Mouse (Mus musculus) lung, postnatal 0 days (tissue): ENCODE data around the gene Cep295. TPM values are rescaled to one million over a fixed set of nuclear protein-coding genes. Genes with fewer than 3 reads are reported as not detected.

ENCODE experiments used
- ATAC-seq: fragments of 200-750 bp; cut with Nextera tagmentation; 2 replicates; pipeline ENCODE4 v1.8.0; 2017; ENCODE audit warnings: moderate library complexity
- DNase-seq: peaks from one replicate; pipeline ENCODE4 v3.0.0-alpha.2; 2016; ENCODE audit warnings: low spot score
- H3K27ac ChIP-seq: fragments of 300-500 bp; sonication (generic); 2 replicates; pipeline ENCODE4 v1.5.1; 2014; ENCODE audit warnings: antibody characterized with exemption, mild to moderate bottlenecking, low read length, mixed read lengths
- H3K27me3 ChIP-seq: fragments of 300-500 bp; sonication (generic); replicated peaks from 2 replicates; pipeline ENCODE4 v1.6.1; 2014; ENCODE audit warnings: low read length, mixed read lengths; ENCODE audit not compliant: insufficient read depth
- H3K36me3 ChIP-seq: fragments of 300-500 bp; sonication (generic); 2 replicates; pipeline ENCODE4 v1.6.1; 2014; ENCODE audit warnings: low read length, mixed read lengths; ENCODE audit not compliant: insufficient read depth
- H3K4me1 ChIP-seq: fragments of 300-500 bp; sonication (generic); 2 replicates; pipeline ENCODE4 v1.6.1; 2014; ENCODE audit warnings: antibody characterized with exemption, low read depth, low read length, mixed read lengths; ENCODE audit not compliant: insufficient read depth
- H3K4me2 ChIP-seq: fragments of 300-500 bp; sonication (generic); replicated peaks from 2 replicates; pipeline ENCODE4 v1.6.1; 2014; ENCODE audit warnings: low read depth, mild to moderate bottlenecking, low read length, moderate library complexity, mixed read lengths
- H3K4me3 ChIP-seq: fragments of 300-500 bp; sonication (generic); 2 replicates; pipeline ENCODE4 v1.5.1; 2014; ENCODE audit warnings: low read depth, low read length
- H3K9ac ChIP-seq: fragments of 300-500 bp; sonication (generic); replicated peaks from 2 replicates; pipeline ENCODE4 v1.6.1; 2014; ENCODE audit warnings: low read depth, mild to moderate bottlenecking
- H3K9me3 ChIP-seq: fragments of 300-500 bp; sonication (generic); 2 replicates; pipeline ENCODE4 v1.6.1; 2016; ENCODE audit warnings: low read length, mixed read lengths
- CTCF ChIP-seq: IDR thresholded peaks from 2 replicates; pipeline ENCODE4 v1.5.1; 2016; ENCODE audit warnings: antibody characterized with exemption, mild to moderate bottlenecking
- EP300 ChIP-seq: IDR thresholded peaks from 2 replicates; pipeline ENCODE4 v1.6.1; 2016; ENCODE audit warnings: antibody characterized with exemption, mild to moderate bottlenecking, control low read depth
- WGBS: fragments of 180-500 bp; shearing (Covaris S2); extraction: QIAGEN DNeasy Blood & Tissue Kit; methylation state at CpG from one replicate; pipeline ENCODE4 v1.1.7; 2014; 5-methylcytosine and 5-hydroxymethylcytosine counted together
- polyA plus RNA-seq: library from polyadenylated mRNA; unstranded; fragments of >200 nt; fragmentation: Nextera tagmentation; extraction: Ambion mirVana; gene quantifications from 2 replicates; pipeline ENCODE4 v1.2.1, GENCODE M21; 2015

Gene Cep295
- polyA plus RNA-seq, 1 experiment from 2014 or later = 5.5 TPM

DNA sequence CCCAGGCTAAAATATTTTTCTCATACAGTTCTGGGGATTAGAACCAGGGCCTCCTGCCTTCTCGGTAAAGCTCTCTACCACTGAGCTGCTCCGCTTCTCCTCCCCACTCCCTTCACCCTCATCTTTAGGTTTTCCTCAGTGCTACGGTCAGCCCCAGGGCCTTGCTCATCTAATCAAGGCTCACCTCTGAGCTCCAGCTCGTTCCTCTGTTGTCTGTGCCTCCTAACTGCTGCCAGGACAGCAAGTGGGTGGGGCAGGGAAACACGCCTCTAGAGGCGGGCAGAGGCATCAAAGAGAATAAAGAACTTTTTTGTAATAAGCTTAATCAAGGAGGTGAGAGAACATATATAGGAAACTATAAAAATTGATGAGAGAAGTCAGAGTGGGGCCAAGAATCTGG, 69.7 kb downstream of the Cep295 start:
- TF ChIP-seq EP300 (no peak), CTCF (no peak)
- Histone ChIP-seq H3K9ac (no peak overlapping the region), H3K4me2 (no peak overlapping the region), H3K27ac (no peak overlapping the region), H3K9me3 (no peaks in the 10 kb centered on the region), H3K27me3 (no peaks in the 10 kb centered on the region), H3K4me1 (no peaks in the 10 kb centered on the region), H3K36me3 (peaks cover 10% of the 10 kb centered on the region; the same call in 1 of the 2 replicates), H3K4me3 (no peak overlapping the region)
- ATAC-seq = no peak
- 72% methylated on average over 6 of the region's 6 CpGs for WGBS
- no peak for DNase-seq

DNA sequence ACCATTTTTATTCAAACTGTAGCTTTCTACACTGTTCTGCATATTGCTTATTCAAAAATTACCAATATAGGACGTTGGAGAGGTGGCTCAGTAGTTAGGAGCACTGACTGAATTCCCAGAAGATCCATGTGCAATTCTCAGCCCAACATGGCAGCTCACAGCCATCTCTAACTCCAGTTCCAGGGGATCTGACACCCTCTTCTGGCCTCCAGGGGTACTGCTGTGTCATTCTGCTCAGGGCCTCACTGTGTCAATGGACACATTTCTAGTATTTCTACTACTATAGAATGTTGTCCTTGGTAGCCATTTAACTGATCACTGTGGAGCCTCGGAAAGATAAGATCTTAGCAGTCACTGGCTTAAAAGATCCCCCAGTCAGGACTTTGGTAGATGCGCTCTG, 72.1 kb downstream of the Cep295 start:
- no peak overlapping the region for H3K4me2 ChIP-seq
- TF ChIP-seq EP300 (no peak), CTCF (peak; percentile 57)
- no peaks in the 10 kb centered on the region for H3K27me3 ChIP-seq
- no peak overlapping the region for H3K27ac ChIP-seq
- WGBS = 68% methylated on average over 3 of the region's 3 CpGs
- ATAC-seq (no peak), DNase-seq (no peak)
- peaks cover 7% of the 10 kb centered on the region; the same call in 1 of the 2 replicates for H3K4me1 ChIP-seq
- no peak overlapping the region for H3K4me3 ChIP-seq
- peaks cover 8% of the 10 kb centered on the region; the same call in 1 of the 2 replicates for H3K36me3 ChIP-seq
- no peak overlapping the region for H3K9ac ChIP-seq
- H3K9me3 ChIP-seq = no peaks in the 10 kb centered on the region

- DNase-seq = peak; percentile 16
- peak overlapping the region; percentile 35; the same call in 1 of the 2 replicates for H3K9ac ChIP-seq
- H3K4me1 ChIP-seq = peaks cover 8% of the 10 kb centered on the region; the same call in 1 of the 2 replicates
- peak overlapping the region; percentile 58 for H3K27ac ChIP-seq
- H3K4me2 ChIP-seq = peak overlapping the region; percentile 80
- no peaks in the 10 kb centered on the region for H3K27me3 ChIP-seq
- no peaks in the 10 kb centered on the region for H3K9me3 ChIP-seq
- H3K36me3 ChIP-seq = no peaks in the 10 kb centered on the region
- WGBS = 39% methylated on average over 5 of the region's 5 CpGs
- peak overlapping the region; percentile 85 for H3K4me3 ChIP-seq
- ATAC-seq = no peak
- TF ChIP-seq CTCF (no peak), EP300 (no peak)
Measured at GRCm38 (mm10) chr9:15280491-15280879, 77.1 kb downstream of the Cep295 start.

GRCm38 (mm10) chr9:15279649-15280490, 77.7 kb downstream of the Cep295 start, which contains the start of gene Med17:
TSS of gene Med17 (minus strand) at chr9:15279931.
- ATAC-seq (peak; percentile 99), DNase-seq (peak; percentile 98)
- Histone ChIP-seq H3K27ac (peak within 1 kb of the TSS; percentile 91), H3K36me3 (peaks cover 2% of the 10 kb centered on the region), H3K27me3 (no peaks in the 10 kb centered on the region), H3K4me2 (peak within 1 kb of the TSS; percentile 80), H3K9me3 (no peaks in the 10 kb centered on the region), H3K4me3 (peak within 1 kb of the TSS; percentile 85), H3K9ac (peak within 1 kb of the TSS; percentile 95), H3K4me1 (peaks cover 8% of the 10 kb centered on the region; the same call in 1 of the 2 replicates)
- TF ChIP-seq CTCF (0 out of 2 replicates have a peak, but pooled peaks have one; percentile 10), EP300 (no peak)
- under 1% methylated on average over 57 of the region's 57 CpGs for WGBS

DNA sequence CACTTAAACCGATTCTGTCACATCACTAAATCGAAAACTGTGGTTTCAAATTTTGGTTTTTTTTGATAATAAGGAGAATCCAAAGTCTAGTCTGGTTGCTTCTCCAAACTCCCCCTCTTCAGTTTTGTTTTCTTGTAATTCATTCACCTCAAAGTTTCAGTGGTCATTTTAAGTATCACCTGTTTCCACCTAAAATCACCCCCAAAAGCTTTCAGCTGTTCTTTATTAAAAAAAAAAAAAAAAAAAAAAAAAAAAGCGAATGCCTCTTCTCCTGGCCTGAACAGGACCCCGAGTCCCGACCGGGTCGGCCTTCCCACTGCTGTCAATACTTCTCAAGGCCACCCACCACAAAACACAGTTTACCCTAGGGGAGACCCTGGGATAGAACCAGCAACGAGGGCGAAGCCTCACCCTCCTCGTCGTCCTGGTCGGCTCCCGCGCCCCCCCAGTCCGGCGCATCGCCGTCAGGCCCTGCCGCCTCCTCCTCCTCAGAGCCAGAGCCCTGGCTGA, 78.4 kb downstream of the Cep295 start:
- Histone ChIP-seq H3K27me3 (no peaks in the 10 kb centered on the region), H3K9me3 (no peaks in the 10 kb centered on the region), H3K27ac (peak overlapping the region; percentile 91), H3K4me1 (peaks cover 8% of the 10 kb centered on the region; the same call in 1 of the 2 replicates), H3K9ac (peak overlapping the region; percentile 95), H3K4me2 (peak overlapping the region; percentile 80), H3K36me3 (peaks cover 5% of the 10 kb centered on the region), H3K4me3 (peak overlapping the region; percentile 85)
- ATAC-seq (no peak; the same call in 1 of the 2 replicates), DNase-seq (no peak)
- 9% methylated on average over 19 of the region's 19 CpGs for WGBS
- no peak for TF ChIP-seq EP300
- TF ChIP-seq CTCF = no peak

- no peak overlapping the region for H3K4me3 ChIP-seq
- TF ChIP-seq CTCF (no peak), EP300 (no peak)
- WGBS = 91% methylated on average over 3 of the region's 3 CpGs
- no peaks in the 10 kb centered on the region for H3K9me3 ChIP-seq
- H3K27ac ChIP-seq = no peak overlapping the region
- ATAC-seq (no peak), DNase-seq (no peak)
- no peak overlapping the region for H3K4me2 ChIP-seq
- peaks cover 5% of the 10 kb centered on the region for H3K36me3 ChIP-seq
- H3K9ac ChIP-seq = no peak overlapping the region
- peaks cover 8% of the 10 kb centered on the region; the same call in 1 of the 2 replicates for H3K4me1 ChIP-seq
- H3K27me3 ChIP-seq = no peaks in the 10 kb centered on the region
Measured at GRCm38 (mm10) chr9:15278343-15278742, 79.2 kb downstream of the Cep295 start.
